Mouse (Mus musculus) cortical plate, adult 2 months (tissue): ENCODE results near the gene Rtel1.

Experiments
- CTCF ChIP-seq: fragments of 200-500 bp; IDR thresholded peaks from 2 replicates; pipeline ENCODE4 v1.5.1; 2011; ENCODE audit warnings: mild to moderate bottlenecking, control low read depth, low read length; ENCODE audit not compliant: insufficient read depth; ENCODE audit errors: extremely low read depth
- POLR2A ChIP-seq: fragments of 200-500 bp; IDR thresholded peaks from 2 replicates; pipeline ENCODE4 v1.6.1; 2011; ENCODE audit warnings: mild to moderate bottlenecking, low read length, control low read depth; ENCODE audit not compliant: insufficient read depth; ENCODE audit errors: extremely low read depth

DNA sequence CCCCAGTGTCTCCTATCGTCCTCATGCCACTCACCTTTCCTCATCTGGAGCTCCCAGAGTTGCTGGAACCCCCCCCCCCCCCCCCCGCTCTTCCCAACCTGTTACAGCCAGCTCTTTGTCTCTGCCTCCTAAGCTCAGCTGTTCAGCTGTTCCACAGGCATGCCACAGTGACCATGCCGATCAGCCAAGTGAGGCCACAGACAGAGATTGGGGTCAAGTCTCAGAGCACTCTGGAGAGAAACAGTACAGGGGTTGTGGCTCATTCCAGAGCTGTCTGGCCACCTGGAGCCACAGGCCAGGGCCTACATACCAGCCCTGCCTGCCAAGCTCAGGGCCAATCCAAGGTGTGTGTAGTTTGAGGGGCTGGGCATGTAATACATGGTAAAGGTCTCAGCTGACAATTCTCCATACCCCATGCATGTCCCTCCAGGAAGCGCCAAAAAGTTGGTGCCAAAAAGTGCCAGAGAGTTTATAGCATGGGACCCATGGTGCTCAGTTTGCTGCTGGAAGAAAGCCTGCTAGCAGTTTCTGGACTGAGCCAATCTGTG lies 67.2 kb downstream of the Rtel1 start:
- TF ChIP-seq CTCF (no peak), POLR2A (no peak)
